Mouse (Mus musculus) C2C12 (cell line): ENCODE data around the gene Anln.

Experiments
- CEBPB ChIP-seq: IDR thresholded peaks from one replicate; pipeline ENCODE4 v1.6.1; 2011; ENCODE audit warnings: low read depth, mild to moderate bottlenecking, control low read depth, moderate library complexity
- CTCF ChIP-seq: IDR thresholded peaks from one replicate; pipeline ENCODE4 v1.5.1; 2011; ENCODE audit not compliant: control insufficient read depth, insufficient read depth, insufficient read length
- MAX ChIP-seq: IDR thresholded peaks from one replicate; pipeline ENCODE4 v1.6.1; 2011; ENCODE audit warnings: mild to moderate bottlenecking, control low read depth
- MYOG ChIP-seq: IDR thresholded peaks from one replicate; pipeline ENCODE4 v1.6.1; 2011; ENCODE audit not compliant: control insufficient read depth, insufficient read length; ENCODE audit errors: extremely low read depth
- USF1 ChIP-seq: IDR thresholded peaks from one replicate; pipeline ENCODE4 v1.6.1; 2011; ENCODE audit warnings: low read depth, mild to moderate bottlenecking, control low read depth, moderate library complexity

GRCm38 (mm10) chr9:22402001-22402400 is 13.0 kb upstream of the Anln start:
- TF ChIP-seq CTCF (no peak), USF1 (no peak), MYOG (no peak), CEBPB (no peak), MAX (no peak)
